21 mouse cellular contexts compared by ENCODE assay signal in genomic region chr7:82081851-82082250, GRCm38 (mm10).
DNase-seq lines count a peak whose midpoint lies in the region; ATAC-seq lines count a peak whose summit lies in the region.
"Had no signal": no experiment of that assay in that cellular context is flagged by ENCODE, and none has a peak within 500 bp of the region (broad histone marks: within the 10 kb centered on the region; RNA-seq: fewer than 3 reads in every experiment).

No protein-coding gene starts in this region.

- no peaks in the 10 kb centered on the region for H3K36me3 ChIP-seq in midbrain, embryonic 13.5 days
- H3K36me3 ChIP-seq in limb, embryonic 10.5 days: no peaks in the 10 kb centered on the region
- H3K36me3 ChIP-seq in heart, embryonic 10.5 days: no peaks in the 10 kb centered on the region
- H3K36me3 ChIP-seq: embryonic facial prominence, embryonic 15.5 days; G1E; heart, embryonic 12.5 days had no signal

- H3K4me2 ChIP-seq in midbrain, embryonic 13.5 days (replicated peaks): no peak overlapping the region
- H3K4me2 ChIP-seq: embryonic facial prominence, embryonic 15.5 days; heart, embryonic 12.5 days had no signal

- DNase-seq in embryo, embryonic 11 days: peak; percentile 44
- DNase-seq in embryo, embryonic 9.5 days (ENCODE audit: extremely low spot score): no peak
- peak; percentile 14 for DNase-seq in ES-CJ7 (ENCODE audit: low read depth, low spot score)
- DNase-seq in forelimb bud, embryonic 11.5 days (ENCODE audit: low read depth, low spot score): peak; percentile 30
- no peak for DNase-seq in limb, embryonic 10.5 days (ENCODE audit: low spot score)
- no peak for DNase-seq in testis, postnatal 14 days (ENCODE audit: low spot score)
- DNase-seq in heart, embryonic 10.5 days (ENCODE audit: low spot score): no peak
- DNase-seq: cerebellum, adult 9-11 months; heart, postnatal 14 days; kidney, adult 2 months; kidney, postnatal 25 days; liver, postnatal 0 days; lung, postnatal 10 days; spleen, adult 18-20 months; thymus, postnatal 36 days had no signal

- no peak overlapping the region for H3K27ac ChIP-seq in midbrain, embryonic 13.5 days
- H3K27ac ChIP-seq in limb, embryonic 10.5 days: no peak overlapping the region
- H3K27ac ChIP-seq in heart, embryonic 10.5 days: no peak overlapping the region
- H3K27ac ChIP-seq: embryonic facial prominence, embryonic 15.5 days had no signal

- H3K9ac ChIP-seq in midbrain, embryonic 13.5 days (replicated peaks): no peak overlapping the region
- H3K9ac ChIP-seq: embryonic facial prominence, embryonic 15.5 days; heart, embryonic 12.5 days; liver, postnatal 0 days had no signal

- H3K9me3 ChIP-seq in midbrain, embryonic 13.5 days: no peaks in the 10 kb centered on the region
- no peaks in the 10 kb centered on the region for H3K9me3 ChIP-seq in limb, embryonic 10.5 days (replicated peaks)
- no peaks in the 10 kb centered on the region for H3K9me3 ChIP-seq in heart, embryonic 10.5 days
- H3K9me3 ChIP-seq: embryonic facial prominence, embryonic 15.5 days; G1E; heart, embryonic 12.5 days had no signal

- ATAC-seq in midbrain, embryonic 13.5 days: peak; percentile 45; the same call in 1 of the 2 replicates
- ATAC-seq: CD4-positive, CD25-positive, alpha-beta regulatory T cell, adult 4 months; liver, postnatal 0 days had no signal

- no peaks in the 10 kb centered on the region for H3K27me3 ChIP-seq in midbrain, embryonic 13.5 days
- peaks cover 17% of the 10 kb centered on the region for H3K27me3 ChIP-seq in limb, embryonic 10.5 days (ENCODE audit: low read depth, poor library complexity, severe bottlenecking)
- H3K27me3 ChIP-seq in heart, embryonic 10.5 days (ENCODE audit: insufficient read depth, poor library complexity, severe bottlenecking): peaks cover 13% of the 10 kb centered on the region; the same call in 1 of the 2 replicates
- H3K27me3 ChIP-seq: embryonic facial prominence, embryonic 15.5 days had no signal

- WGBS in midbrain, embryonic 13.5 days: 5% methylated on average over 3 of the region's 3 CpGs
- WGBS in limb, embryonic 10.5 days: 30% methylated on average over 3 of the region's 3 CpGs
- WGBS in heart, embryonic 10.5 days: 20% methylated on average over 3 of the region's 3 CpGs

- no peak overlapping the region for H3K4me3 ChIP-seq in midbrain, embryonic 13.5 days (replicated peaks)
- H3K4me3 ChIP-seq in limb, embryonic 10.5 days: no peak overlapping the region
- no peak overlapping the region for H3K4me3 ChIP-seq in heart, embryonic 10.5 days
- H3K4me3 ChIP-seq: embryonic facial prominence, embryonic 15.5 days; heart, embryonic 12.5 days; myocyte had no signal

- peaks cover 22% of the 10 kb centered on the region for H3K4me1 ChIP-seq in midbrain, embryonic 13.5 days (replicated peaks)
- peaks cover 13% of the 10 kb centered on the region; the same call in 1 of the 2 replicates for H3K4me1 ChIP-seq in limb, embryonic 10.5 days
- H3K4me1 ChIP-seq in heart, embryonic 10.5 days: peaks cover 16% of the 10 kb centered on the region

Comparison
In these comparisons a context has a peak if more than half of its experiments do, and no peak if none do; other contexts are left out.
1. DNase-seq: peak in embryo, embryonic 11 days (single experiment), ES-CJ7 (single experiment) and forelimb bud, embryonic 11.5 days (single experiment); none in embryo, embryonic 9.5 days (single experiment), limb, embryonic 10.5 days (single experiment), testis, postnatal 14 days (single experiment) and heart, embryonic 10.5 days (single experiment).